Mouse (Mus musculus): ENCODE data around the gene Slc25a39.
"Not testable (repeated sequence)": the region's sequence is repeated elsewhere in the genome, so short reads cannot be mapped to it uniquely, and the experiment has no call there.

- TF ChIP-seq CTCF (IDR thresholded peaks at IDR 0.05; ENCODE audit: low read depth, low read length); POLR2AphosphoS5 (IDR thresholded peaks at IDR 0.05; ENCODE audit: insufficient replicate concordance, low read depth, low read length); GATA1 (IDR thresholded peaks at IDR 0.05; ENCODE audit: borderline replicate concordance, low read length); TAL1 (conservative IDR thresholded peaks at IDR 0.05; ENCODE audit: low read depth, low read length); GATA2 (IDR thresholded peaks at IDR 0.05; ENCODE audit: borderline replicate concordance, low read depth, low read length): not testable (repeated sequence)
Observed at GRCm38 (mm10) chr11:102410345-102410744, 2.6 kb upstream of the Slc25a39 start.
